Mouse (Mus musculus): ENCODE results near the gene Pcsk6. TPM values are rescaled to one million over a fixed set of nuclear protein-coding genes. Genes with fewer than 3 reads are reported as not detected.
A peak's percentile ranks its signal among the peaks of the same experiment; 100 is the strongest.

Pcsk6 gene
- total RNA-seq, 2 experiments from 2014 or later: 8.5 to 9.5 TPM

- no peak for DNase-seq (ENCODE audit: extremely low spot score in 1 of 2, low spot score in 2 of 2)
- Histone ChIP-seq H3K27ac (no peak overlapping the region), H3K4me3 (no peak overlapping the region)
- intact Hi-C loops (cut with DNase I): no loop called here
- no peak for TF ChIP-seq CTCF (IDR thresholded peaks at IDR 0.05)
Measured at GRCm38 (mm10) chr7:65954583-65954982, 93.0 kb downstream of the Pcsk6 start.

GRCm38 (mm10) chr7:65955304-65956220 lies 94.0 kb downstream of the Pcsk6 start:
- Histone ChIP-seq H3K27ac (no peak overlapping the region), H3K4me3 (no peak overlapping the region)
- intact Hi-C loops (cut with DNase I): no loop called here
- TF ChIP-seq CTCF (IDR thresholded peaks at IDR 0.05): no peak
- DNase-seq (ENCODE audit: extremely low spot score in 1 of 2, low spot score in 2 of 2): peak in 1 of 2 experiments; percentile 29

- intact Hi-C loops (cut with DNase I): no loop called here
- H3K27ac ChIP-seq: no peak overlapping the region
- H3K4me3 ChIP-seq: no peak overlapping the region
- TF ChIP-seq CTCF (IDR thresholded peaks at IDR 0.05): no peak
- DNase-seq (ENCODE audit: extremely low spot score in 1 of 2, low spot score in 2 of 2): no peak
Measured at GRCm38 (mm10) chr7:65957245-65957644, 95.7 kb downstream of the Pcsk6 start.

- no peak overlapping the region for H3K4me3 ChIP-seq
- intact Hi-C loops (cut with DNase I): no loop called here
- no peak for DNase-seq (ENCODE audit: extremely low spot score in 1 of 2, low spot score in 2 of 2)
- no peak for TF ChIP-seq CTCF (IDR thresholded peaks at IDR 0.05)
- H3K27ac ChIP-seq: no peak overlapping the region
Measured at GRCm38 (mm10) chr7:65958105-65958504, 96.6 kb downstream of the Pcsk6 start.

GRCm38 (mm10) chr7:65959221-65959924 lies 97.8 kb downstream of the Pcsk6 start:
- intact Hi-C loops (cut with DNase I): no loop called here
- H3K4me3 ChIP-seq: no peak overlapping the region
- H3K27ac ChIP-seq: no peak overlapping the region
- no peak for DNase-seq (ENCODE audit: extremely low spot score in 1 of 2, low spot score in 2 of 2)
- no peak for TF ChIP-seq CTCF (IDR thresholded peaks at IDR 0.05)

- DNase-seq (ENCODE audit: extremely low spot score in 1 of 2, low spot score in 2 of 2): no peak
- no peak overlapping the region for H3K27ac ChIP-seq
- H3K4me3 ChIP-seq: no peak overlapping the region
- no peak for TF ChIP-seq CTCF (IDR thresholded peaks at IDR 0.05)
- intact Hi-C loops (cut with DNase I): no loop called here
Measured at GRCm38 (mm10) chr7:65962611-65963010, 101.1 kb downstream of the Pcsk6 start.

GRCm38 (mm10) chr7:65964398-65964797 lies 102.9 kb downstream of the Pcsk6 start:
- H3K27ac ChIP-seq: no peak overlapping the region
- no peak for DNase-seq (ENCODE audit: extremely low spot score in 1 of 2, low spot score in 2 of 2)
- TF ChIP-seq CTCF (IDR thresholded peaks at IDR 0.05): no peak
- H3K4me3 ChIP-seq: no peak overlapping the region
- intact Hi-C loops (cut with DNase I): no loop called here

- DNase-seq (ENCODE audit: extremely low spot score in 1 of 2, low spot score in 2 of 2): no peak
- intact Hi-C loops (cut with DNase I): no loop called here
- no peak overlapping the region for H3K27ac ChIP-seq
- TF ChIP-seq CTCF (IDR thresholded peaks at IDR 0.05): no peak
- H3K4me3 ChIP-seq: no peak overlapping the region
Measured at GRCm38 (mm10) chr7:65971301-65971700, 109.8 kb downstream of the Pcsk6 start.

- intact Hi-C loops (cut with DNase I): no loop called here
- TF ChIP-seq CTCF (IDR thresholded peaks at IDR 0.05): no peak
- no peak for DNase-seq (ENCODE audit: extremely low spot score in 1 of 2, low spot score in 2 of 2)
- Histone ChIP-seq H3K27ac (no peak overlapping the region), H3K4me3 (no peak overlapping the region)
Measured at GRCm38 (mm10) chr7:65977286-65977685, 115.8 kb downstream of the Pcsk6 start.

GRCm38 (mm10) chr7:65977977-65978376 lies 116.4 kb downstream of the Pcsk6 start:
- no peak for DNase-seq (ENCODE audit: extremely low spot score in 1 of 2, low spot score in 2 of 2)
- Histone ChIP-seq H3K4me3 (no peak overlapping the region), H3K27ac (no peak overlapping the region)
- intact Hi-C loops (cut with DNase I): no loop called here
- TF ChIP-seq CTCF (IDR thresholded peaks at IDR 0.05): no peak

- no peak for DNase-seq (ENCODE audit: extremely low spot score in 1 of 2, low spot score in 2 of 2)
- Histone ChIP-seq H3K4me3 (no peak overlapping the region), H3K27ac (no peak overlapping the region)
- TF ChIP-seq CTCF (IDR thresholded peaks at IDR 0.05): no peak
- intact Hi-C loops (cut with DNase I): no loop called here
Measured at GRCm38 (mm10) chr7:65978996-65979823, 117.7 kb downstream of the Pcsk6 start.

- Histone ChIP-seq H3K4me3 (no peak overlapping the region), H3K27ac (no peak overlapping the region)
- TF ChIP-seq CTCF (IDR thresholded peaks at IDR 0.05): no peak
- intact Hi-C loops (cut with DNase I): no loop called here
- DNase-seq (ENCODE audit: extremely low spot score in 1 of 2, low spot score in 2 of 2): no peak
Measured at GRCm38 (mm10) chr7:65980000-65980399, 118.5 kb downstream of the Pcsk6 start.

Measured in left cerebral cortex, adult 2 months (tissue).